Mouse (Mus musculus): ENCODE results near the gene Micall2. TPM values are rescaled to one million over a fixed set of nuclear protein-coding genes. Genes with fewer than 3 reads are reported as not detected.

Gene Micall2
- total RNA-seq, 4 experiments from 2014 or later, result 7.6 to 28.1 (median 12.6) TPM

- no peak for DNase-seq
Measured at GRCm38 (mm10) chr5:139681832-139682630, 54.1 kb downstream of the Micall2 start.

- no peak for DNase-seq
Measured at GRCm38 (mm10) chr5:139675707-139675967, 60.5 kb downstream of the Micall2 start.

- DNase-seq, result no peak
Measured at GRCm38 (mm10) chr5:139674940-139675706, 61.0 kb downstream of the Micall2 start.

GRCm38 (mm10) chr5:139669380-139669779 lies 66.8 kb downstream of the Micall2 start:
- no peak for DNase-seq

GRCm38 (mm10) chr5:139668494-139668893 lies 67.6 kb downstream of the Micall2 start:
- peak; percentile 26 for DNase-seq

- no peak for DNase-seq
Measured at GRCm38 (mm10) chr5:139666496-139666895, 69.6 kb downstream of the Micall2 start.

- no peak for DNase-seq
Measured at GRCm38 (mm10) chr5:139665375-139665774, 70.8 kb downstream of the Micall2 start.

- no peak for DNase-seq
Measured at GRCm38 (mm10) chr5:139661713-139662112, 74.4 kb downstream of the Micall2 start.

GRCm38 (mm10) chr5:139659307-139659706 lies 76.8 kb downstream of the Micall2 start:
- DNase-seq, result no peak

- no peak for DNase-seq
Measured at GRCm38 (mm10) chr5:139658865-139659264, 77.3 kb downstream of the Micall2 start.

GRCm38 (mm10) chr5:139657959-139658602 lies 78.1 kb downstream of the Micall2 start:
- DNase-seq, result no peak

Small RNA genes within 50 kb of the gene (microRNA-seq; reads per million reads assigned to microRNA genes)
- gene Mir7037, result 0.70 to 0.84 reads per million in 2 experiments

Other genes with a start within 250 kb of the Micall2 start
- not detected for gene Uncx, start 192.8 kb downstream of the Micall2 start, total RNA-seq (2022)
- 10 to 100 TPM; 59.3 to 74.4 (median 65.0) TPM for gene Ints1, start 39.3 kb upstream of the Micall2 start, total RNA-seq (2022)
- 10 to 100 TPM; 28.7 to 45.0 (median 30.4) TPM for gene Mafk, start 55.2 kb upstream of the Micall2 start, total RNA-seq (2022)
- under 1 TPM; 0.07 to 0.67 (median 0.21) TPM for gene Tmem184a, start 83.6 kb upstream of the Micall2 start, total RNA-seq (2022)
- gene Gm26938, start 90.1 kb upstream of the Micall2 start, total RNA-seq (2022), result not detected
- gene Psmg3, start 90.5 kb upstream of the Micall2 start, total RNA-seq (2022), result 10 to 100 TPM; 21.2 to 26.6 (median 23.3) TPM
- 10 to 100 TPM in 1 of 4 experiments, 1 to 10 TPM in 1, under 1 TPM in 2; 0.32 to 49.6 (median 5.4) TPM for gene Elfn1, start 171.6 kb upstream of the Micall2 start, total RNA-seq (2022)

All from adrenal gland, adult 8-10 months (tissue).